Mouse (Mus musculus) heart, postnatal 0 days (tissue): ENCODE data around the gene Dab2. TPM values are rescaled to one million over a fixed set of nuclear protein-coding genes. Genes with fewer than 3 reads are reported as not detected.

ENCODE experiments used
- ATAC-seq: fragments of 200-750 bp; cut with Nextera tagmentation; 2 replicates; pipeline ENCODE4 v1.8.0; 2017; ENCODE audit warnings: low read depth, moderate number of reproducible peaks, moderate library complexity; ENCODE audit not compliant: insufficient read depth
- DNase-seq: peaks from one replicate; pipeline ENCODE4 v3.0.0-alpha.2; 2016; ENCODE audit warnings: low spot score
- H3K27ac ChIP-seq: fragments of 300-500 bp; sonication (generic); 2 replicates; pipeline ENCODE4 v1.5.1; 2014; ENCODE audit warnings: low read depth, mild to moderate bottlenecking
- H3K27me3 ChIP-seq: fragments of 300-500 bp; sonication (generic); 2 replicates; pipeline ENCODE4 v1.6.1; 2014; ENCODE audit warnings: low read length, mixed read lengths; ENCODE audit not compliant: control insufficient read depth, insufficient read depth
- H3K36me3 ChIP-seq: fragments of 300-500 bp; sonication (generic); replicated peaks from 2 replicates; pipeline ENCODE4 v1.6.1; 2014; ENCODE audit warnings: low read length, mixed read lengths; ENCODE audit not compliant: control insufficient read depth, insufficient read depth
- H3K4me1 ChIP-seq: fragments of 300-500 bp; sonication (generic); 2 replicates; pipeline ENCODE4 v1.6.1; 2014; ENCODE audit warnings: antibody characterized with exemption; ENCODE audit not compliant: control insufficient read depth, insufficient read depth
- H3K4me2 ChIP-seq: fragments of 300-500 bp; sonication (generic); 2 replicates; pipeline ENCODE4 v1.6.1; 2014; ENCODE audit warnings: low read depth, mild to moderate bottlenecking, low read length, moderate library complexity
- H3K4me3 ChIP-seq: fragments of 300-500 bp; sonication (generic); 2 replicates; pipeline ENCODE4 v1.5.1; 2014; ENCODE audit warnings: low read depth, low read length
- H3K9ac ChIP-seq: fragments of 300-500 bp; sonication (generic); replicated peaks from 2 replicates; pipeline ENCODE4 v1.6.1; 2014; ENCODE audit warnings: low read depth, low read length, mixed read lengths
- H3K9me3 ChIP-seq: fragments of 300-500 bp; sonication (generic); replicated peaks from 2 replicates; pipeline ENCODE4 v1.6.1; 2016; ENCODE audit warnings: low read length; ENCODE audit not compliant: control insufficient read depth
- CTCF ChIP-seq: IDR thresholded peaks from 2 replicates; pipeline ENCODE4 v1.5.1; 2016; ENCODE audit warnings: antibody characterized with exemption, control low read depth, low read depth
- EP300 ChIP-seq: IDR thresholded peaks from 2 replicates; pipeline ENCODE4 v1.6.1; 2016; ENCODE audit warnings: antibody characterized with exemption, low read depth
- WGBS: fragments of 180-500 bp; shearing (Covaris S2); extraction: QIAGEN DNeasy Blood & Tissue Kit; methylation state at CpG from one replicate; pipeline ENCODE4 v1.1.7; 2014; 5-methylcytosine and 5-hydroxymethylcytosine counted together
- polyA plus RNA-seq: library from polyadenylated mRNA; unstranded; fragments of >200 nt; fragmentation: Nextera tagmentation; extraction: Ambion mirVana; gene quantifications from 2 replicates; pipeline ENCODE4 v1.2.1, GENCODE M21; 2015
- total RNA-seq: library from RNA; depleted of rRNA; stranded (reverse); fragments of >200 nt; gene quantifications from 2 replicates; pipeline ENCODE4 v1.2.3, GENCODE M21; 2014; ENCODE audit warnings: low replicate concordance

Dab2 gene
- total and polyA plus RNA-seq, 2 experiments from 2014 or later, result 9.4 to 11.3 TPM

DNA sequence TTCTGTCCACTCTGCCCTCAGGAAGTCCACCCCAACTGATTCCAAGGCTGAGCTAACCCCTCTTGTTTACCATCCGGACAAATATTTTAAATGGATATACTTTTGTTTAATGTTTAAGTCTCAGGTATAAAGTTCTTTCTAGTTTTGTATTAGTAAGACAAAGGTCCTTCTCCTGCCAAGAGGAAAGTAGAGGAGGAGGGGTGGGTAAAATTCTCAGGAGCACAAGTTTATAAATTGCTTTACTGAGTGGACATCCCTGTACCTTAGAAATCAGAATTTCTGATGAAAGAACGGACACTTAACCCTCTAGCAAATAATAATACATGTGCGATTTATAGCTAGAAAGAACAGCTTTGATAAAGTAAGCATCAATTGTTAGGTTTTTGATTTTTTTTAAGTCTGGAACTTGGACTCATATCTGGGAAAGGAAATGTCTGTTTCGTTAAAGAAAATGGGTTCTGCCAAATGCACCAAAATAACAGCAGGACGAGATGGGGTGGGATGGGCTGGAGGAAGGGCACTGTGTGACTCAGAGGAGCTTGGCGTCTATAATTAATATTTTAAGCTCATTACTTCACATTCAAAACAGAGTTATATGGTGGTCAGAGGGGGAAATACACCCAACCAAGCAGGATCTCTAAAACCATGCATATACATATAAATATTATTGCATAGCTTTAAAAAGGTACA is 38.7 kb upstream of the Dab2 start:
- Histone ChIP-seq H3K4me1 (0 out of 2 replicates have a peak, but pooled peaks cover 11% of the 10 kb centered on the region), H3K9me3 (no peaks in the 10 kb centered on the region), H3K27ac (peak overlapping the region; percentile 69), H3K4me3 (no peak overlapping the region), H3K36me3 (no peaks in the 10 kb centered on the region), H3K9ac (no peak overlapping the region), H3K27me3 (no peaks in the 10 kb centered on the region), H3K4me2 (no peak overlapping the region)
- ATAC-seq (no peak), DNase-seq (no peak)
- WGBS, result 41% methylated on average over 6 of the region's 6 CpGs
- TF ChIP-seq CTCF, result no peak
- TF ChIP-seq EP300, result no peak

DNA sequence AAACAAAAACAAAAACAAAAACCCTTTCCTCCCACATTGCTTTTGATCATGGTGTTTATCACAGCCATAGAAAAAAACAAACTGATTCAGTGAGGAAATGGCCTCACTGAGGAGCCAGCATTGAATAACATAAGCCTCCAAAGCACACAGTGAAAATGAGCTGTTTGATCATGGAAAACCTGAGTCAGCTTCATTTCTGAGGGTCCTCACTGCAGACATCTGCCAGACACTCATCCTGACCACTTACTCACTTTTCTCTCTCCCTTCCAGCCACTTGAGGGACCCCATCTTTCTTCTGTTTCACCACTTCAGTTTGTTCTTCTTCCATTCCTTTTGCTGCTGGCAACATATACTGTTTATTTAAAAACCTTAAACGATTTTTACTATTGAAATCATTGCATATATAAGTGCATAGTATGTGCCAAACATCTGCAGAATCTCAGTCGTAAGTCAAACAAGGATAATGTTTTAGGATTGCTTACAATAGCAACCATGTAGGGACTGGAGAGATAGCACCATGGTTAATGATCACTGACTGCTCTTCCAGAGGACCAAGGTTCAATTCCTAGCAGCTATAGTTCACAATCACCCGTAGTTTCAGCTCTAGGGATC is 32.3 kb upstream of the Dab2 start:
- no peak for DNase-seq
- WGBS, result 58% methylated on average over 3 of the region's 3 CpGs
- Histone ChIP-seq H3K27ac (no peak overlapping the region), H3K9me3 (no peaks in the 10 kb centered on the region), H3K4me2 (no peak overlapping the region), H3K9ac (no peak overlapping the region), H3K36me3 (no peaks in the 10 kb centered on the region), H3K4me3 (no peak overlapping the region), H3K4me1 (no peaks in the 10 kb centered on the region), H3K27me3 (no peaks in the 10 kb centered on the region)
- no peak for TF ChIP-seq CTCF
- no peak for TF ChIP-seq EP300
- no peak for ATAC-seq

DNA sequence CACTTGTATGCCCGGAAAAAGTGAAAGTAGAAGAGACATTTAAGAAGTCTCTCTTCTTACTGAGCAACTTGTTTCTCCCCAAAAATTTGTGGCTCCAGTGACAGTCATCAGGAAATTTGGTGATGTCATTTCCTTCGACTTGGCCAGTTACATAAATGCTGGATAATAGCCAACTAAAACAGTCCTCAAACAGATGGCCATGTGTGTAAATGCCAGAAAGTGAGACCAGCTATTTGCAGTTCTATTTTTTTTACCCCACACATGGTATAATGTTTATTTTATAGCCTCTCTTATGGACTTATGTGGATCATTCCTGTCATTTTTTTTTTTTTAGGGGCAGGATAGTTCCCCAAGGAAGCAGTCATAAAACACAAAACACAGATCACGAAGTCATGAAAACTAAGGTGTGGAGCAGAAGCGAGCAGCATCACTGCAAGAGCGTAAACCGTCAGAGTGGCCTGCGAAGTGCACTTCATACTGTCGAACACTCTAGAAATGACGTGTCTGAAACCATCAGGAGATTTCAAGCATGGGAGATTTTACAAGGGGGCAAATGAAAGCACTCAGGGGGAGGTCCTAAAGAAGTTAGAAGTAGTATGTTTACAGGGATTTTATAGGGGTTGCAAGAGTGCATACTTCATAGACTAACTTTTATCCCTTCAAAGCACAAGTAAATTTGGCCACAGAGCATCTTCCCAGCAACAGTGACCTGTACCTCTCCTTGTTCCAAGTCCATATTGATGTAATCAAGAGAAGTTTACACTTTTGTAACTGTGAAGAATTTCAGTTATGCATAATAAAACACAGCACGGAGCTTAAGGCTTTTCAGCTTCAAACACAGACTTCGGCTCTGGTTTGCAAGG is 20.8 kb upstream of the Dab2 start:
- Histone ChIP-seq H3K4me2 (peak overlapping the region; percentile 25), H3K36me3 (no peaks in the 10 kb centered on the region), H3K27me3 (no peaks in the 10 kb centered on the region), H3K27ac (peak overlapping the region; percentile 51; the same call in 1 of the 2 replicates), H3K9me3 (no peaks in the 10 kb centered on the region), H3K4me1 (no peaks in the 10 kb centered on the region), H3K4me3 (no peak overlapping the region), H3K9ac (no peak overlapping the region)
- TF ChIP-seq EP300, result no peak
- no peak for TF ChIP-seq CTCF
- WGBS, result 46% methylated on average over 11 of the region's 11 CpGs
- ATAC-seq, result peak; percentile 36; the same call in 1 of the 2 replicates
- DNase-seq, result peak; percentile 64

DNA sequence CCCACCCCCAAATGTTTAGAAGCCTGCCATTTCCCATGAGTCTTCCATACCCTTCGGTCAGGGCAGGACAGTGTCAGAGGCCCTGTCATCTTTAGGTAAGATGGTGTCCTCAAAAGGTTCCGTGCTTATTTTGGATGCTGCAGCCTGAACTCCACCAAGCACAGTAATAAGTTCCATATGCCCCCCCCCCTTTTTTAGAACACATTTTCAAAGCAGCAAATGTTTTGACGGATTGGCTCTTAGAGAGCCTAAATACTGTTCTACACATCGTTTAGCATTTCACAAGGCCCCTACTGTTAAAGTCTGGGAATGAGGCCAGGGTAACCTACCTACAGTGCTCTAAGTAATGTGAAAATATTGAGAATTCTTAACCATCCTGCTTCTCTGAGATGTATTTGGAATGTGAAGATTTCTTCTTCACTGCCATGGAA is 19.6 kb upstream of the Dab2 start:
- 67% methylated on average over 4 of the region's 4 CpGs for WGBS

DNA sequence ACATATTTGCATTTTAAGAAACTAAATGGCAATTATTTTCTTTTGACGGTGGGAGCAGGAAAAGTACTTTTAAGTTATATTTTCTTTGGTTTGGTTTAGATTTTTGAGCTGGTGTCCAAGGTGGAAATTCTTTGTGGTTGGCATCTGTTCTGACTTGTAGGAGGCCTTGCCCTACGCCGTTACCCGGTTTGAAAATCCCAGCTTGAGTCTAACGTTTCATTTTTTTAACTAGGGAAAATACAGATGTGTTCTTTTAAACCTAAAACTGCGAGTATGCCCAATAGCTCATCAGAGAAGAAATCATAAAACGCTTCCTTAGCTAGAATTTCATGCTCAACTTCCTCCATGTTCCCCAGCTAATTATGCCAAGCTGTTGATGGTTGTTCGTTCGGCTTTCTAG is 16.3 kb upstream of the Dab2 start:
- 78% methylated on average over 9 of the region's 9 CpGs for WGBS
- ATAC-seq, result no peak
- Histone ChIP-seq H3K4me3 (no peak overlapping the region), H3K27me3 (no peaks in the 10 kb centered on the region), H3K36me3 (no peaks in the 10 kb centered on the region), H3K4me1 (no peaks in the 10 kb centered on the region), H3K27ac (no peak overlapping the region), H3K9ac (no peak overlapping the region), H3K9me3 (no peaks in the 10 kb centered on the region), H3K4me2 (no peak overlapping the region)
- TF ChIP-seq CTCF (no peak), EP300 (no peak)
- DNase-seq, result no peak

More for the DNA sequence above, 19.6 kb upstream of the Dab2 start:
- H3K9ac ChIP-seq, result no peak overlapping the region
- no peak overlapping the region for H3K4me2 ChIP-seq
- no peaks in the 10 kb centered on the region for H3K9me3 ChIP-seq
- ATAC-seq, result no peak
- H3K27me3 ChIP-seq, result no peaks in the 10 kb centered on the region
- H3K4me1 ChIP-seq, result no peaks in the 10 kb centered on the region
- H3K4me3 ChIP-seq, result no peak overlapping the region
- no peak for DNase-seq
- no peak for TF ChIP-seq EP300
- TF ChIP-seq CTCF, result no peak
- H3K36me3 ChIP-seq, result no peaks in the 10 kb centered on the region
- no peak overlapping the region for H3K27ac ChIP-seq
